Mouse (Mus musculus): ENCODE measurements at regions not wholly inside any gene's neighbourhood (a gene's known extent, or its start where the extent isn't known, plus 50 kb on each side); places are given as distances from the start of the nearest gene placed in this dataset.
"Not testable (repeated sequence)": the region's sequence is repeated elsewhere in the genome, so short reads cannot be mapped to it uniquely, and the experiment has no call there.

- no peak for DNase-seq (ENCODE audit: low spot score)
Measured at GRCm38 (mm10) chr8:112427721-112428389, 142.0 kb upstream of the Cntnap4 start.

DNA sequence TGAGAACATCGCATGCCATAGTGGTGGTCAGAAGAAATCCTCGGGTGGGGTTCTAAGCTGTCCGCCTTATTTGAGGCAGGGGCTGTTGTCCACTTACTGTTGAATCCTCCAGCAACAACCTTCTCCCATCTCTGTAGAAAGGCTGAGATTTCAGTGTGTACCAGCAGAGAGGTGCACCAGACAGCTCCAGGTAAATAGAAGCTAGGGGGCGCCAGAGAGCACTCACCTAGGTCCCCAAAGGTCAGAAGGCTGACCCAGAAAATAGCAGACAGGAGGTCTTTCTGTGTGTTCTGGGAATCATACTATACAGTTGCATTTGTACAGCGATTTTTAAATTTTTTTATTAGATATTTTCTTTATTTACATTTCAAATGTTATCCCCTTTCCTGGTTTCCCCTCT lies 157.9 kb upstream of the Cntnap4 start:
- DNase-seq (ENCODE audit: low spot score) = no peak

DNA sequence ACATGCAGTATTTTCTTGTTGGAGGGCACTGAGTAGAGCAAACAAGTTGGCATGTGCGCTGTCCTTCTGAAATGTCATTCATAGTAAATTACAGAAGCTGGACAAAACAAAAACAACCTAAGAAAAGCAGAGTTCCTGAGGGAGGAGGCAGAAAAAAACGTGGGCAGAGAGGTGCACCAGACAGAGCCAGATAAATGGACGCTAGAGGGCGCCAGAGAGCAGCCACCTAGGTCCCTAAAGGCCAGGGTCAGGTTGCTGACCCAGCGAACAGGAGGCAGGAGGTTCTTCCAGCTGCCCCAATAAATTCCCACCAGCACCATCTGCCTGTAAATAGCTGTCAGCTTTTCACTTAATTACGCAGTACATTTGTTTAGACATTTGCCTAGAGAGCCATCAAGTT lies 158.6 kb upstream of the Cntnap4 start:
- peak; percentile 8 for DNase-seq (ENCODE audit: low spot score)

DNA sequence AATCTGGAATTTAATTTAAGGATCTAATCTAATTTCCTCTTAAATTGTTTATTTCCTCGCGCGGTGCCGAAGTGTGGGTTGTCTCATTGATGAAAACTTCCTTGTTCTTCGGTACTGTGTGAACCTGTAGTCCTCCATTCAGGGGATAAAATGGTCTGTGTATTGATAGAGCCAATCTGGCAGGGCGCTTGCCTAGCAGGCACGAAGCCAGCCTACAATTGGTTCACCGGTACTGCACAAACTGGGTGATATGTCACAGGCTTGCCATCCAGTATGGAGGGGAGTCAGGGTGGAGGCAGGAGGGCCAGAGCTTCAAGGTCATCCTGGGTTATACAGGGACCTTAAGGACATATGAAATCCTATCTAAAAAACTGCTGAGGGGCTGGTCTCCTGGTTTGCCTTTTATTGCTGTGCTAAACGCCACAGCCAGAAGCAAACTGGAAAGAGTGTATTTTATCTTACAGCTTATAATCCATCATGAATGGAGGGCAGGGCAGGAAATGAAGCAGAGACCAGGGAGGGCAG lies 161.6 kb upstream of the Cntnap4 start:
- no peak for DNase-seq (ENCODE audit: low spot score)

DNA sequence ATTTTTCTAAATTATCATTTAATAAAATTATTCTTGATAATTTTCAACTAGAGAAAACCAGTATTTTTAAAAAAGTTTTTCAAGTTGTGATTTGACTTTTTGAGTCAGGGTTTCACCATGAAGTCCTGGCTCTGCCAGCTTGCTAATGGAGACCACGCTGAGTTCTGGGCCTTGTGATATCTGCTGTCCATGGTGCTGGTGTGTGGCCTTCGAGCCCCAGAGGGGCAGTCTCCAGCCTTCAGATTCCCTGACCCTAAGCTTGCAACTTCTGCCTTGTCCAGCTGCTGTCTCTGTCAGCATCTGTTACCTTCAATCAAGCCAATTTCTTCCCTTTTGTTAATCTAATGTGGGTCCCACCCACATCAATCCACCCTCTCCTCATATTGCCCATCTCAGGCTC lies 165.8 kb upstream of the Cntnap4 start:
- no peak for DNase-seq (ENCODE audit: low spot score)

DNA sequence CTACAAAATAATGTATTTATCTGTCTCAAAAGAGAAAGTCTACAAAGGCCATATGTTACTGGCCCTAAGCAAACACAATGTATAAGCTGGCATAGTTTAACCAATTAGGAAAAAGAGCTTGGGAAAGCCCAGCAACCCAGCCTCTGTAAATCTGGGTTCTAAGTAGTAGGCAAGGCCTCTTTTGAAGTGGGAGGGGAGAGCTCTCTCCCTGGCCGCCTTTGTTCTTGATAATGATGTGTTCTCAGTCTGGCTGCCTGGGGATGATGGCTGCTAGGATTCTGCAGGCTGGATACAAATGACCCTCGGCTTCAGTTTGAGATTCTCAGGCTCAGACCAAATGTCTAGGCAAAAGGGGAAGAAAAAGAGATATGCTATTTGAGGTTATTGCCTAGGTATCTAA lies 172.4 kb upstream of the Cntnap4 start:
- DNase-seq (ENCODE audit: low spot score) = no peak

- no peak for DNase-seq (ENCODE audit: low spot score)
Measured at GRCm38 (mm10) chr8:112390108-112390507, 179.7 kb upstream of the Cntnap4 start.

DNA sequence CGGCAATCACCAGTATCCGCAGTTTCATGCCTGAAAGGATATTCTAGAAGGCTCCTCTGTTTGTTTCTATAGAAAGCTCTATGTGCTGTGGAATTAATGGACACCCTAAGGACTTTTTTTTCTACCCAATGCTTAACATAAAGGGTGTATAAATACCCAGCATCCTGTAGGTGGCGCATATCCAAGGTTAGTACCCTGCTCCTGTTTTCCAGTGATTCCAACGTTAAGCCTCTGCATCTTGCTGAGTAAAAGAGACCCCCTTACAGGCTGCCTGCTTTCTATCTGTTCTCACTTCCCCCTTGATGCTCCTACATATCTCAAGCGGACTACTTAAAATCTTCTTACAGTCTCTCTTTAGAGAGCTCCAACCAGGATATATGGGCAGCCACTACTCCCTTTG lies 221.5 kb upstream of the Cntnap4 start:
- DNase-seq (ENCODE audit: low spot score) = no peak

- no peak for DNase-seq (ENCODE audit: low spot score)
Measured at GRCm38 (mm10) chr8:112333171-112333570, 236.7 kb upstream of the Cntnap4 start.

DNA sequence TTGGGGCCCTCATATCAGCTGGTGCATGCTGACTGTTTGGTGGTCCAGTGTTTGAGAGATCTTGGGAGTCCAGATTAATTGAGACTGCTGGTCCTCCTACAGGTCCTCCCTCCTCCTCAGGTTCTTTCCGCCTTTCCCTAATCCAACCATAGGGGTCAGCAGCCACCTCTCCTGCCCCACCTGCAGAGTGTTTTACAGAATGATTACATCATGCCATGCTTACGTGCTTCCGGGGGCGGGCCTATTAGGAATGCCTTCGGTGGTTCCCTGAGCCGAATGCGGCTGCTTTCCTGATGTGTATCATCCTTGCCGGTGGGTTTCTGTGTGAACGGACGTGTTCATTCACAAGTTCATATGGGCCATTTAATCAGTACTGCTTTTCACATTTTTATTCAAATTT lies 237.8 kb upstream of the Cntnap4 start:
- no peak for DNase-seq (ENCODE audit: low spot score)

GRCm38 (mm10) chr8:112309816-112310215 lies 260.0 kb upstream of the Cntnap4 start:
- DNase-seq (ENCODE audit: low spot score) = no peak

- DNase-seq (ENCODE audit: low spot score) = no peak
Measured at GRCm38 (mm10) chr8:112308354-112308753, 261.5 kb upstream of the Cntnap4 start.

- peak; percentile 4 for DNase-seq (ENCODE audit: low spot score)
Measured at GRCm38 (mm10) chr8:112297021-112297420, 272.8 kb upstream of the Cntnap4 start.

DNA sequence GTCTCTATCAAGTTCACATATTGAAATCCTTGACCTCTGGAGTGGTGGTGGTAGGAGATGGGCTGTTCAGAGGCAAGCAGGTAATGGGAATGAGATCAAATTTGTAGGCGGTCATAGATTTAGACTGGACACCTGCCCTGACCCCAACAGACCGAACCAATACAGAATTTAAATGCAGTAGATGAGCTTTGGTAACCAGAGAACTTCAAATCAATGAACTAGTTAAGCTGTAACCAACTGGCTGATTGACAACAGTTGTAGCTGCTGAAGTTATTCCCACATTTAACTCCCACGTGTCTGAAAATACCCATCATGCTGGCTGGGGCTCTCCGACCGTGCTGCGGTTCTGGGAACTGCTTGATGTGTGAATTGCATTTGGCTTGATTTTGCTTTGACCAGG lies 268.5 kb upstream of the Gm6793 start:
- DNase-seq (ENCODE audit: low spot score) = no peak

DNA sequence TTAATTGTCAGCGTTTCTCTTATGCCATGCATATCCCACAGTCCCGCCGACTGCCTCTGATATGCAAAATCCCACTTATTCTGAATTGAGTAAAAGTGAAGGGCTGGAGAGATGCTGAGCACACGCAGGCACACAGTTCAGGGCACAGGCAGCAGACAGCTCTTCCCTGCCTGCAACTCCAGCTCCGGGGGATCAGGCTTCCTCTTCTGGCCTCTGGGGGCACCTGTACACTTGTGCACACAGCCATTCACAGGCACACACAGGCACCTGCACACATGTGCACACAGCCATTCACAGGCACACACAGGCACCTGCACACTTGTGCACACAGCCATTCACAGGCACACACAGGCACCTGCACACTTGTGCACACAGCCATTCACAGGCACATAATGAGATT lies 254.8 kb upstream of the Gm6793 start:
- no peak for DNase-seq (ENCODE audit: low spot score)

- DNase-seq (ENCODE audit: low spot score) = no peak
Measured at GRCm38 (mm10) chr8:112269214-112269566, 254.4 kb upstream of the Gm6793 start.

- DNase-seq (ENCODE audit: low spot score) = no peak
Measured at GRCm38 (mm10) chr8:112268544-112269213, 253.8 kb upstream of the Gm6793 start.

DNA sequence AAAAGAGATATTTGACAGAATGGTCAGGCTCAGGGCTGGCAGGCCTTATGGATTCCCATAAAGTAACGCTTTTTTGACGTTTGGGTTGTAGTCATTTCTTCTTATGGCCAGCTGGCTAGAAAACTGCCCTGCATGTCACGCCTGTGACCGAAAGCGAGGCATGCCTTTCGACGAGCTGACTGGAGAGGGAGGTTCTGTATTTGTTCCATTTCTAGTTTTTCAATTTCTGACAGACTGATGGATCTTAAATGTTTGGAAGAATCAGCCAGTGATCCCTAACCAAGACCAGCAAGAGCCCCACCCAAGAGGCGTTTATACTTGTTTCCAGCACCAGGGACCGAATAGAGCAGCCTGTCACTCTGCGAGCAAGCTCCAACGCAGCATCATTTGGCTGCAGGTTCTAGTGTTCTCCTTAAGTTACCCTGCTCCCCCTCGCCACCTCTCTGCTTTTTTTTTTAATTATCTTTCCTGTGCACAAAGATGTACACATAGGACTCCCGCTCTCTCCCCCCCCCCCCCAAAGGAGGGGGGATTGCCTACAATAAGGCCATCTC lies 243.2 kb upstream of the Gm6793 start:
- DNase-seq (ENCODE audit: low spot score) = no peak

DNA sequence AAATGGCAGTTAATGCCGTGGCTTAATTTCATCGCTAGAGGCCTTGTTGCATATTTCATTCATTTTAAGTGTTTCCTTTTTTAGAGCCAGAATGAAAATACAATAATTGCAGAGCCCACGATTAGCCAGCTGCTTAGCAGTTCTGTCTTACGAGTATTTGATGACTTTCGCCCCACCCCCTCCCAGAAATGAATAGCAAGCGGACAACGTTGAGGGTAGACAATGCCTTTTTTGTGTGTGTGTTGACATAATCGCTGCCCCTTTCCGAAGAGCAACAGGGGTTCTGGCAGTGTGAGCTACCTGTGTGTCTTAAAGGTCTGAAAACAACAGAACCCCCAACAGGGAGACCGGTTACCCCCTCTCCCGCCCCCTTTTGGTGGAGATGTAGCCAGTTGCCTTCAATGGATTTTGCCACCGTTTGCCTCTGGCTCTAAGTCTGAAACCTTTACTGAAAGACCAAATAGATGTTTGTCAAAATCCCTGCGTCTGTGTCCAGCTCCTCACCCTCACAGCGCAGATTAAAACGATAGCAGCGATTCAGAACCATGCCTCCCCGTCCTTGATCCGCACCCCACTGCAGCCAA lies 242.6 kb upstream of the Gm6793 start:
- DNase-seq (ENCODE audit: low spot score) = no peak

- not testable (repeated sequence) for DNase-seq (ENCODE audit: low spot score)
Measured at GRCm38 (mm10) chr8:112246629-112247028, 231.8 kb upstream of the Gm6793 start.

DNA sequence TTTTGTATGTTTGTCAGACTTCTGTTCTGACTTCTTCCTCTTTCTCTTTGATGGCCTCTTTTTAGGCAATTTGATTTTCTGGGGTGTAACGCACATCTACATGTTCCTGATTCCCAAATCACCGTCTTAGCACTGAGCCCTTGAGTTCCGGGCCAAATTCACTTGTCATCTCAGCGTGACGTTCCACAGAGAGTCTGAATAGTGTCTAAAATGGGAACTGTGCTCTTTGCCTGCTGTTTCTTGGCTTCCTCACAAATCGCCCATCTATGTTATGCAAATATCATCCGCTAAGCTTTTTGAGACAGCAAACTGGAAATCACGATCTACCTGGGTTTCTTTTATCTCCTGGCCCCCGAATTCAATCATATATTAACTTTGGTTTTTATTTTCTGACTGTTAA lies 223.8 kb upstream of the Gm6793 start:
- no peak for DNase-seq (ENCODE audit: low spot score)

DNA sequence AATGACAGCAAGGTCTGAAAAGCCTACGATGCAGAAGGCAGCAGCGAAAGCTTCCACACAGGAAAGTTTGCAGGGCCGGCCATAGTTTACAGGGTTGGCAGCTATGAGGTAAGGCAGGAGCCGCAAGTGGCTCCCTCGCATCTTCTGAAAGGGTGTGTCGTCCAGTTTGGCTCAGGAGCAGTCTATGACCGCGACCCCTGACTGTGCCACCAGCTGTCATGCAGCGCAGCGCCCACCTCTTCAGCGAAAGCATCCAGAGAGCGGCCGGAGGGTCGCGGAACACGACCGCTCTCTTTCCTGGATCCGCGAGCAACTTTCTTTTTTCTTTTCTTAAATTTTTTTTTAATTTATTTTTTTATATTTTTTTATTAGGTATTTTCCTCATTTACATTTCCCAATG lies 221.9 kb upstream of the Gm6793 start:
- not testable (repeated sequence) for DNase-seq (ENCODE audit: low spot score)

DNA sequence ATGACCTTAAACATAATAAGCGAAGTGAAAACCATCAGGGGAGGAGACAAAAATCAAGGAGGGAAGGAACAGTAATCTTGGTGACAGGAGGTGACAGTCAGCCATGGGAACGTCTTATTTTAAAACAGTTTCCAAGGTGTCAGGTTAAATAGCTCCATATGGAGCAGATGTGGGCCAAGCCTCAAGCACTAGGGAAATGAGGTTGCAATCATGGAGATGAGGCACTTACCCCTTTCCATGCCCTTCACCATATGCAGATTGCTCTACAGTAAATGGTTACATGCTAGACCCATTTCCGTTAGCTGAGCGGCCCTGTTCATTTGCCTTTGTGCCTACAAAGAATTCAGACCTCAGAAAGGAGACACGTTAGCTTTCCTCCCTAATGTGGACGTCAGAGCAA lies 204.8 kb upstream of the Gm6793 start:
- DNase-seq (ENCODE audit: low spot score) = no peak
